Mouse (Mus musculus) intestine, embryonic 16.5 days (tissue): ENCODE measurements around the gene Rgs3. TPM values are rescaled to one million over a fixed set of nuclear protein-coding genes. Genes with fewer than 3 reads are reported as not detected.
A peak's percentile ranks its signal among the peaks of the same experiment; 100 is the strongest.

Source experiments
- ATAC-seq: fragments of 200-750 bp; cut with Nextera tagmentation; 2 replicates; pipeline ENCODE4 v1.8.0; 2017; ENCODE audit warnings: moderate TSS enrichment, moderate library complexity
- H3K27ac ChIP-seq: fragments of 300-500 bp; sonication (generic); 2 replicates; pipeline ENCODE4 v1.5.1; 2014; ENCODE audit warnings: mild to moderate bottlenecking, low read length
- H3K27me3 ChIP-seq: fragments of 300-500 bp; sonication (generic); replicated peaks from 2 replicates; pipeline ENCODE4 v1.6.1; 2014; ENCODE audit warnings: low read length, control low read depth, mixed read lengths; ENCODE audit not compliant: control insufficient read depth, insufficient read depth
- H3K36me3 ChIP-seq: fragments of 300-500 bp; sonication (generic); 2 replicates; pipeline ENCODE4 v1.6.1; 2014; ENCODE audit warnings: low read length, control low read depth; ENCODE audit not compliant: control insufficient read depth, insufficient read depth
- H3K4me1 ChIP-seq: fragments of 300-500 bp; sonication (generic); 2 replicates; pipeline ENCODE4 v1.6.1; 2014; ENCODE audit warnings: low read length, control low read depth, mixed read lengths; ENCODE audit not compliant: control insufficient read depth, insufficient read depth
- H3K4me2 ChIP-seq: fragments of 300-500 bp; sonication (generic); 2 replicates; pipeline ENCODE4 v1.6.1; 2014; ENCODE audit warnings: low read depth, low read length, control low read depth
- H3K4me3 ChIP-seq: fragments of 300-500 bp; sonication (generic); 2 replicates; pipeline ENCODE4 v1.5.1; 2014; ENCODE audit warnings: mild to moderate bottlenecking, low read length
- H3K9ac ChIP-seq: fragments of 300-500 bp; sonication (generic); 2 replicates; pipeline ENCODE4 v1.6.1; 2014; ENCODE audit warnings: low read depth, low read length
- H3K9me3 ChIP-seq: fragments of 300-500 bp; sonication (generic); 2 replicates; pipeline ENCODE4 v1.6.1; 2016; ENCODE audit warnings: low read length, control low read depth; ENCODE audit not compliant: control insufficient read depth
- WGBS: fragments of 180-500 bp; shearing (Covaris S2); extraction: QIAGEN DNeasy Blood & Tissue Kit; methylation state at CpG from one replicate; pipeline ENCODE4 v1.1.7; 2014; 5-methylcytosine and 5-hydroxymethylcytosine counted together
- polyA plus RNA-seq: library from polyadenylated mRNA; unstranded; fragments of >200 nt; fragmentation: Nextera tagmentation; extraction: Ambion mirVana; gene quantifications from 2 replicates; pipeline ENCODE4 v1.2.1, GENCODE M21; 2015

Rgs3 gene
- polyA plus RNA-seq, 1 experiment from 2014 or later = 47.6 TPM

GRCm38 (mm10) chr4:62726282-62726937 lies 166.8 kb downstream of the Rgs3 start:
- no peaks in the 10 kb centered on the region for H3K9me3 ChIP-seq
- peaks cover 9% of the 10 kb centered on the region; the same call in 1 of the 2 replicates for H3K4me1 ChIP-seq

GRCm38 (mm10) chr4:62727541-62728303 lies 168.1 kb downstream of the Rgs3 start:
- Histone ChIP-seq H3K27ac (no peak overlapping the region), H3K4me1 (peaks cover 7% of the 10 kb centered on the region), H3K9me3 (no peaks in the 10 kb centered on the region), H3K4me3 (no peak overlapping the region), H3K4me2 (no peak overlapping the region), H3K9ac (no peak overlapping the region), H3K36me3 (no peaks in the 10 kb centered on the region), H3K27me3 (no peaks in the 10 kb centered on the region)
- ATAC-seq = no peak
- 83% methylated on average over 20 of the region's 20 CpGs for WGBS

More at GRCm38 (mm10) chr4:62726282-62726937, 166.8 kb downstream of the Rgs3 start:
- no peak for ATAC-seq
- WGBS = 95% methylated on average over 5 of the region's 5 CpGs
- Histone ChIP-seq H3K4me2 (no peak overlapping the region), H3K36me3 (no peaks in the 10 kb centered on the region), H3K27me3 (no peaks in the 10 kb centered on the region), H3K9ac (no peak overlapping the region), H3K27ac (no peak overlapping the region), H3K4me3 (no peak overlapping the region)

GRCm38 (mm10) chr4:62728471-62728870 lies 168.8 kb downstream of the Rgs3 start:
- H3K27me3 ChIP-seq = no peaks in the 10 kb centered on the region

GRCm38 (mm10) chr4:62729191-62729590 lies 169.5 kb downstream of the Rgs3 start:
- WGBS = 76% methylated on average over 4 of the region's 4 CpGs
- Histone ChIP-seq H3K4me2 (no peak overlapping the region), H3K36me3 (no peaks in the 10 kb centered on the region), H3K9ac (no peak overlapping the region), H3K9me3 (no peaks in the 10 kb centered on the region), H3K27ac (no peak overlapping the region), H3K4me1 (peaks cover 15% of the 10 kb centered on the region), H3K4me3 (no peak overlapping the region), H3K27me3 (no peaks in the 10 kb centered on the region)
- no peak for ATAC-seq

More at GRCm38 (mm10) chr4:62728471-62728870, 168.8 kb downstream of the Rgs3 start:
- H3K27ac ChIP-seq = no peak overlapping the region
- no peak for ATAC-seq
- peaks cover 9% of the 10 kb centered on the region for H3K4me1 ChIP-seq
- no peak overlapping the region for H3K4me2 ChIP-seq
- H3K9me3 ChIP-seq = no peaks in the 10 kb centered on the region
- H3K9ac ChIP-seq = no peak overlapping the region
- no peaks in the 10 kb centered on the region for H3K36me3 ChIP-seq
- 89% methylated on average over 6 of the region's 6 CpGs for WGBS
- H3K4me3 ChIP-seq = no peak overlapping the region

- no peak overlapping the region for H3K9ac ChIP-seq
- no peaks in the 10 kb centered on the region for H3K27me3 ChIP-seq
- ATAC-seq = no peak
- H3K4me1 ChIP-seq = peaks cover 16% of the 10 kb centered on the region
- H3K4me3 ChIP-seq = no peak overlapping the region
- 72% methylated on average over 5 of the region's 5 CpGs for WGBS
- H3K27ac ChIP-seq = no peak overlapping the region
- H3K9me3 ChIP-seq = no peaks in the 10 kb centered on the region
- no peaks in the 10 kb centered on the region for H3K36me3 ChIP-seq
- no peak overlapping the region for H3K4me2 ChIP-seq
These were observed 170.3 kb downstream of the Rgs3 start for GRCm38 (mm10) chr4:62729941-62730340.

GRCm38 (mm10) chr4:62730861-62731260 lies 171.2 kb downstream of the Rgs3 start:
- Histone ChIP-seq H3K4me2 (no peak overlapping the region), H3K4me3 (no peak overlapping the region), H3K9ac (no peak overlapping the region), H3K27me3 (no peaks in the 10 kb centered on the region), H3K9me3 (no peaks in the 10 kb centered on the region), H3K4me1 (peaks cover 24% of the 10 kb centered on the region), H3K27ac (no peak overlapping the region), H3K36me3 (no peaks in the 10 kb centered on the region)
- ATAC-seq = no peak
- WGBS = 80% methylated on average over 3 of the region's 3 CpGs

- Histone ChIP-seq H3K9me3 (no peaks in the 10 kb centered on the region), H3K4me3 (no peak overlapping the region), H3K27ac (peak overlapping the region; percentile 78), H3K27me3 (no peaks in the 10 kb centered on the region), H3K4me2 (no peak overlapping the region), H3K36me3 (no peaks in the 10 kb centered on the region), H3K9ac (no peak overlapping the region), H3K4me1 (peaks cover 31% of the 10 kb centered on the region)
- ATAC-seq = no peak
- 78% methylated on average over 6 of the region's 6 CpGs for WGBS
These were observed 171.9 kb downstream of the Rgs3 start for GRCm38 (mm10) chr4:62731531-62732063.

- WGBS = 59% methylated on average over 7 of the region's 7 CpGs
- peak overlapping the region; percentile 78 for H3K27ac ChIP-seq
- H3K9ac ChIP-seq = no peak overlapping the region; the same call in 1 of the 2 replicates
- no peak overlapping the region for H3K4me3 ChIP-seq
- H3K9me3 ChIP-seq = no peaks in the 10 kb centered on the region
- no peak for ATAC-seq
- no peak overlapping the region for H3K4me2 ChIP-seq
- H3K27me3 ChIP-seq = no peaks in the 10 kb centered on the region
- H3K4me1 ChIP-seq = peaks cover 34% of the 10 kb centered on the region
- no peaks in the 10 kb centered on the region for H3K36me3 ChIP-seq
These were observed 172.4 kb downstream of the Rgs3 start for GRCm38 (mm10) chr4:62732096-62732495.

- WGBS = 25% methylated on average over 2 of the region's 2 CpGs
- H3K4me1 ChIP-seq = peaks cover 34% of the 10 kb centered on the region
- peak overlapping the region; percentile 30; the same call in 1 of the 2 replicates for H3K9ac ChIP-seq
These were observed 173.2 kb downstream of the Rgs3 start for GRCm38 (mm10) chr4:62732840-62733239.

More at GRCm38 (mm10) chr4:62732840-62733239, 173.2 kb downstream of the Rgs3 start:
- Histone ChIP-seq H3K4me2 (no peak overlapping the region), H3K4me3 (no peak overlapping the region), H3K27me3 (no peaks in the 10 kb centered on the region), H3K9me3 (no peaks in the 10 kb centered on the region), H3K27ac (peak overlapping the region; percentile 78), H3K36me3 (no peaks in the 10 kb centered on the region)
- peak; percentile 73 for ATAC-seq
